Mouse (Mus musculus) cerebellum, adult 9-10 months (tissue): ENCODE measurements around the gene Igfbp3.
"Not testable (repeated sequence)": the region's sequence is repeated elsewhere in the genome, so short reads cannot be mapped to it uniquely, and the experiment has no call there.

Experiments used
- DNase-seq: peaks from one replicate; pipeline ENCODE4 v3.0.0; 2022

Igfbp3 gene

GRCm38 (mm10) chr11:7213501-7214341, at the start of gene Igfbp3:
TSS of gene Igfbp3 (minus strand) at chr11:7213923.
- no peak for DNase-seq

GRCm38 (mm10) chr11:7250870-7251269, 37.1 kb upstream of the Igfbp3 start:
- DNase-seq, result no peak

GRCm38 (mm10) chr11:7250415-7250814, 36.7 kb upstream of the Igfbp3 start:
- no peak for DNase-seq

- DNase-seq, result no peak
Observed at GRCm38 (mm10) chr11:7244782-7245181, 31.1 kb upstream of the Igfbp3 start.

- DNase-seq, result no peak
Observed at GRCm38 (mm10) chr11:7239041-7239740, 25.5 kb upstream of the Igfbp3 start.

- no peak for DNase-seq
Observed at GRCm38 (mm10) chr11:7238546-7238945, 24.8 kb upstream of the Igfbp3 start.

GRCm38 (mm10) chr11:7237712-7238111, 24.0 kb upstream of the Igfbp3 start:
- DNase-seq, result no peak

- no peak for DNase-seq
Observed at GRCm38 (mm10) chr11:7236751-7237150, 23.0 kb upstream of the Igfbp3 start.

GRCm38 (mm10) chr11:7234981-7235609, 21.4 kb upstream of the Igfbp3 start:
- no peak for DNase-seq

- DNase-seq, result no peak
Observed at GRCm38 (mm10) chr11:7234436-7234835, 20.7 kb upstream of the Igfbp3 start.

- DNase-seq, result no peak
Observed at GRCm38 (mm10) chr11:7233333-7233732, 19.6 kb upstream of the Igfbp3 start.

- DNase-seq, result no peak
Observed at GRCm38 (mm10) chr11:7231958-7232357, 18.2 kb upstream of the Igfbp3 start.

- DNase-seq, result no peak
Observed at GRCm38 (mm10) chr11:7230000-7230399, 16.3 kb upstream of the Igfbp3 start.

GRCm38 (mm10) chr11:7228107-7228506, 14.4 kb upstream of the Igfbp3 start:
- no peak for DNase-seq

- no peak for DNase-seq
Observed at GRCm38 (mm10) chr11:7226810-7227550, 13.3 kb upstream of the Igfbp3 start.

GRCm38 (mm10) chr11:7226200-7226599, 12.5 kb upstream of the Igfbp3 start:
- DNase-seq, result no peak

- DNase-seq, result not testable (repeated sequence)
Observed at GRCm38 (mm10) chr11:7221826-7222225, 8.1 kb upstream of the Igfbp3 start.

GRCm38 (mm10) chr11:7215703-7216102, 2.0 kb upstream of the Igfbp3 start:
- DNase-seq, result peak; percentile 27

GRCm38 (mm10) chr11:7214761-7215160, 1.0 kb upstream of the Igfbp3 start:
- DNase-seq, result no peak

- DNase-seq, result no peak
Observed at GRCm38 (mm10) chr11:7214342-7214660, 578 bp upstream of the Igfbp3 start.

GRCm38 (mm10) chr11:7213161-7213500, 592 bp downstream of the Igfbp3 start:
- no peak for DNase-seq

GRCm38 (mm10) chr11:7212126-7212798, 1.5 kb downstream of the Igfbp3 start:
- no peak for DNase-seq

- no peak for DNase-seq
Observed at GRCm38 (mm10) chr11:7211211-7211610, 2.5 kb downstream of the Igfbp3 start.
